Mouse (Mus musculus) gastrocnemius, postnatal 10 days (tissue): ENCODE measurements around the gene Usf2. TPM values are rescaled to one million over a fixed set of nuclear protein-coding genes. Genes with fewer than 3 reads are reported as not detected.

Experiments
- DNase-seq: peaks from one replicate; pipeline ENCODE4 v3.0.0; 2021; ENCODE audit warnings: mixed read lengths
- total RNA-seq, 2 experiments: library from RNA; stranded (reverse); gene quantifications; 2 replicates each; pipeline ENCODE4 v1.2.3; 2021

The Usf2 gene
- total RNA-seq, 2 experiments from 2014 or later, result 76.7 to 78.9 TPM

DNA sequence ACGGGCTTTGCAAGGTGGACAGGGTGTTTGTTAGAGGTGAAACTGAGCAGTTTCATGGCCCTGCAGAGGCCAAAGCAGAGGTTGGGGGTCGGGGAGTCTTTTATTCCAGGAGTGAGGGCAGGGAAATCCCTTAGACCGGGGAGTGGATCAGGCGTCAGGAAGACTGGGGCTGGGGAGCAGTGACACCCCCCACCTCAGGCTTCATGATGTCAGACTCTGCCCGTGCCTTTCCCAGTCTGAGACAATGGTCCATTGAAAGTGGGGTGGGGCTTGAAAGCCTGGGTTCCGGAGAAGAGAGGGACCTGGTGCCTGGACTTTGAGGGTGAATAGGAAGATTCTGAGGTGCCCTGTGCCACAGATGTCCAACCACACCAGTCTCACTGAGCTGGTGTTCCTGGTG is 39.9 kb downstream of the Usf2 start:
- no peak for DNase-seq

DNA sequence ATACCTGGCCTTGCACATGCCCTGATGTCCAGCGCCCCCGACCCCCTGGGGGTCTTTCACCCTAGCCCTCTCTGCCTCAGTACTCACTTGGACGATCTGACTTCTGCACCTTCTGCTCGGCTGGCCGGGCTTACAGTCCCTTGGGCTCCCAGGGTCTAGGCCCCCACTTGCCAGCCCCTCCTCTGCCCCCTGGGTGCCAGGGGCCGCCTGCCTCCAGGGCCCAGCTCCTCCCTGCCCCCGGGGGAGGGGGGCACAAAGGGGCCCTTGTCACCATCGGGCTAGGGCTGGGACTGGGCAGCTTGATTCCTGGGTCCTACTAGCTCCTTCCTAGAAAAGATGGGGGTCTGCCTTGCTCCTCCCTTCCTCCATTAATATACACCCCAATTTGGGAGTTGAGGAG is 41.9 kb downstream of the Usf2 start, which contains the start of gene Mag:
Gene Mag, minus strand, starts transcription at position 142 of the 400 bp plus-strand sequence.
- no peak for DNase-seq

DNA sequence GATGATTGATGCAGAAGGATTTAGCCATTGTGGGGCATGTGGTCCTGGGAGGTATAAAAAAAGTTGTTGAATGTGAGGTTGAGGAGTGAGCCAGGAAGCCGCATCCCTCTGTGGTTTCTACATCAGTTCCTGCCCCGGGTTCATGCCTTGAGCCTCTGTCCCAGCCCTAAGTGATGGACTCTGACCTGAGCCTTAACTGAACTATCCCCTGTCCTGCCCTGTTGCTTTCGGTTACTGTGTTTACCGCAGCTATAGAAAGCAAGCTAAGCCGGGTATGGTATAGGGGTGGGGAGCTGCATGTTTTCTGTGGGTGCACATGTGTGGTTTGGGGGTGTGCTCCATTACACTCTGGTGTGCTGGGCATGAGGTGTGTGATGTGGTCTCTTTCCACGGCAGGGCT is 46.8 kb downstream of the Usf2 start:
- DNase-seq, result no peak

DNA sequence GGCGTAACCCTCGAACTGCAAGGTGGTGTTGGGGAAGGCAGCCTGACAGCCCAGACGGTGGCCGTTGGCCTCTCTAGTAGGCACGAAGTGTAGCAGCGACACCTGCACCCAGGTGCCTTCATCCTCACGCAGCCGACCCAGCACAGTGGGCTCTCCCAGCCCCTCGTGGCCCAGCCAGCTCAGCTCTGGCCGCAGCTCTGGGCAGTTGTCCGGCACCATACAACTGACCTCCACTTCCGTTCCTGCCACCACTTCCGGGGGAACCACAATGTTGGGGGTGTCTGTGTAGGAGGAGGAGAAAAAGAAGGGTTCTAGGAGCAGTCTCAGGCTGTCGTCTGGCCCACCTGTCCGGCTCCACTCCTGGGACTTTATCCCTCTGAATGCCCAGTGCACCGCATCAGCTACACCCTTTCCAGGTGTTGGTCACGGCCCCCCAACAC is 47.6 kb downstream of the Usf2 start:
- no peak for DNase-seq

DNA sequence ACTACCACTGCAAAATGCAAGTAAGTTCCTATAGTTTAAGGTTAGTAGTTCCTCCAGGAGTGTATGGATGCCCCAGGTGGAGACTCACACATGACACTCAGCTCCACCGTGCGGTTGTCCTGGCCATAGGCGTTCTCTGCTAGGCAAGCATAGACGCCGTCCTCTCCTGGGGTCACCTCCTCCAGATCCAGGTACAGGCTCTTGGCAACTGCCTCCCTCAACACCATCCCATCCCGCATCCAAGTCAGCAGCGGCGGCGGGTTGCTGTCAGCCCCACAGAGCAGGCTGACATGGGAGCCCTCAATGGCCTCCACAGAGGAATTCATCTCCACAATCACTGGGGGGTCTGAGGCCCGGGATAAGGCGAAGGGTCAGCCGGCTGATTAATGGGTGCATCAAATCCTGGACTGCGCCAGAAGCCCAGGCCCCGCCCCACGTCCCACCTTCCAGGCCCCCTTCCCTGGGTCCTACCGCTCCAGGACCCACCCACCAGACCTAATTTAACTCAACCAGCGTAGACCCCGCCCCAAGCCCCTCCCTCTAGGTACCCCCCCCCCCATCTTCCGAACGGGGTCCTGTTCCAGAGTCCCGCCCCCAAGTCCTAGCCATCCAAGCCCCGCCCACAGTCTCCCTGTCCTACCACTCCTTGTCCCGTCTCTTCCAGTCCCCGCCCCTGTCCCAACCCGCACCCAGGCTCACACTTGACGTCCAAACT is 48.2 kb downstream of the Usf2 start:
- no peak for DNase-seq

DNA sequence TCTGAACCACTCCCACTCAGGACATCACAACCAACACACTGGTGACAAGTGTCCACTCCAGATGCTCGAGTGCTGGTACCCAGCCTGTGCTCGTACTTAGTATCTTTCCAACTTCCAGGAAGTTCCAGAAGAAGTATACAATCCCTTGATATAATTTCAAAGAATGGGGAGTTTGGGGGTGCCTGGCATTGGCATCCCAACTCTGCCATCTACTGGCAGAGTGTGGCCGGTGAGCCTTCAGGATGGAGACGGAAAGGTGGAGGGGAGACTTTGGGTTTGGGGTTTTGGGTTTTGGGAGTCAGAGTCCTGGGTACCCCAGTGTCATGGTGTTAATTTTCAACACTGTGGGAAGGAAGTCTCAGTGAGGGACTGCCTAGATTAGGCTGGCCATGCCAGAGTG is 52.6 kb downstream of the Usf2 start:
- no peak for DNase-seq

Other genes with a start within 250 kb of the Usf2 start
- not detected for gene Atp4a, start 244.6 kb downstream of the Usf2 start, total RNA-seq
- gene Tmem147, start 227.3 kb downstream of the Usf2 start, total RNA-seq, result 100 to 1,000 TPM; 166 to 178 TPM
- gene Gapdhs, start 213.1 kb downstream of the Usf2 start, total RNA-seq, result not detected
- 1 to 10 TPM; 3.5 to 5.8 TPM for gene Sbsn, start 205.3 kb downstream of the Usf2 start, total RNA-seq
- gene Dmkn, start 193.0 kb downstream of the Usf2 start, total RNA-seq, result under 1 TPM in 1 of 2 experiments, not detected in 1; 0.33 TPM
- 1 to 10 TPM; 3.4 to 6.0 TPM for gene Krtdap, start 168.9 kb downstream of the Usf2 start, total RNA-seq
- gene Ffar2, start 133.0 kb downstream of the Usf2 start, total RNA-seq, result 1 to 10 TPM in 1 of 2 experiments, under 1 TPM in 1; 0.56 to 1.2 TPM
- not detected for gene Ffar3, start 100.6 kb downstream of the Usf2 start, total RNA-seq
- gene Ffar1, start 95.2 kb downstream of the Usf2 start, total RNA-seq, result not detected
- 1 to 10 TPM in 1 of 2 experiments, not detected in 1; 2.3 TPM for gene Cd22, start 76.5 kb downstream of the Usf2 start, total RNA-seq
- gene Mag, start 41.9 kb downstream of the Usf2 start, total RNA-seq, result 10 to 100 TPM in 1 of 2 experiments, 1 to 10 TPM in 1; 8.4 to 10.4 TPM
- gene Hamp2, start 32.1 kb downstream of the Usf2 start, total RNA-seq, result not detected
- gene Hamp, start 12.8 kb downstream of the Usf2 start, total RNA-seq, result not detected
- gene Lsr, start 16.7 kb upstream of the Usf2 start, total RNA-seq, result under 1 TPM; 0.49 to 0.72 TPM
- under 1 TPM in 1 of 2 experiments, not detected in 1; 0.18 TPM for gene Fam187b, start 17.0 kb upstream of the Usf2 start, total RNA-seq
- gene Fxyd5, start 85.7 kb upstream of the Usf2 start, total RNA-seq, result 10 to 100 TPM; 10.1 to 21.5 TPM
- 1 to 10 TPM; 2.4 to 2.6 TPM for gene Fxyd7, start 94.7 kb upstream of the Usf2 start, total RNA-seq
- gene Fxyd1, start 100.4 kb upstream of the Usf2 start, total RNA-seq, result 1,000 to 10,000 TPM; 1,112 to 1,150 TPM
- gene Lgi4, start 102.5 kb upstream of the Usf2 start, total RNA-seq, result 1 to 10 TPM; 8.4 to 9.9 TPM
- gene Fxyd3, start 119.9 kb upstream of the Usf2 start, total RNA-seq, result 1 to 10 TPM; 2.9 TPM
- 1 to 10 TPM; 6.8 to 7.8 TPM for gene Hpn, start 158.5 kb upstream of the Usf2 start, total RNA-seq
- gene Scn1b, start 170.2 kb upstream of the Usf2 start, total RNA-seq, result 100 to 1,000 TPM; 303 to 352 TPM
- gene Gramd1a, start 199.1 kb upstream of the Usf2 start, total RNA-seq, result 10 to 100 TPM; 35.0 to 35.8 TPM